Mouse (Mus musculus) bone marrow macrophage, adult 2 months (primary cell): ENCODE measurements around the gene Rab3gap2. TPM values are rescaled to one million over a fixed set of nuclear protein-coding genes. Genes with fewer than 3 reads are reported as not detected.

Source experiments
- H3K27ac ChIP-seq: 2 replicates; pipeline ENCODE4 v1.5.1; 2012; ENCODE audit warnings: low read depth, low read length; ENCODE audit not compliant: insufficient read depth
- H3K4me1 ChIP-seq: 2 replicates; pipeline ENCODE4 v1.6.1; 2012; ENCODE audit warnings: low read length; ENCODE audit not compliant: control insufficient read depth, insufficient read depth
- H3K4me3 ChIP-seq: 2 replicates; pipeline ENCODE4 v1.5.1; 2012; ENCODE audit warnings: mild to moderate bottlenecking, low read length, moderate library complexity; ENCODE audit not compliant: insufficient read depth
- CTCF ChIP-seq: IDR thresholded peaks from 2 replicates; pipeline ENCODE4 v1.5.1; 2012; ENCODE audit warnings: low read depth, mild to moderate bottlenecking, low read length, moderate library complexity
- POLR2A ChIP-seq: IDR thresholded peaks from 2 replicates; pipeline ENCODE4 v1.6.1; 2012; ENCODE audit warnings: mild to moderate bottlenecking, low read depth, low read length, borderline replicate concordance
- polyA plus RNA-seq: library from polyadenylated mRNA; stranded (reverse); fragments of >200 nt; gene quantifications from 2 replicates; pipeline ENCODE4 v1.2.4, GENCODE M21; 2012; ENCODE audit not compliant: missing spikeins, insufficient read depth, insufficient read length

Rab3gap2 gene
- polyA plus RNA-seq, 1 experiment, result 56.4 TPM

GRCm38 (mm10) chr1:185200571-185201395, 3.1 kb upstream of the Rab3gap2 start:
- TF ChIP-seq CTCF (no peak), POLR2A (no peak)
- H3K27ac ChIP-seq, result no peak overlapping the region
- no peak overlapping the region for H3K4me3 ChIP-seq
- peaks cover 15% of the 10 kb centered on the region for H3K4me1 ChIP-seq

GRCm38 (mm10) chr1:185201994-185202393, 1.9 kb upstream of the Rab3gap2 start:
- Histone ChIP-seq H3K4me1 (peaks cover 14% of the 10 kb centered on the region), H3K4me3 (no peak overlapping the region), H3K27ac (no peak overlapping the region)
- TF ChIP-seq CTCF (no peak), POLR2A (no peak)

DNA sequence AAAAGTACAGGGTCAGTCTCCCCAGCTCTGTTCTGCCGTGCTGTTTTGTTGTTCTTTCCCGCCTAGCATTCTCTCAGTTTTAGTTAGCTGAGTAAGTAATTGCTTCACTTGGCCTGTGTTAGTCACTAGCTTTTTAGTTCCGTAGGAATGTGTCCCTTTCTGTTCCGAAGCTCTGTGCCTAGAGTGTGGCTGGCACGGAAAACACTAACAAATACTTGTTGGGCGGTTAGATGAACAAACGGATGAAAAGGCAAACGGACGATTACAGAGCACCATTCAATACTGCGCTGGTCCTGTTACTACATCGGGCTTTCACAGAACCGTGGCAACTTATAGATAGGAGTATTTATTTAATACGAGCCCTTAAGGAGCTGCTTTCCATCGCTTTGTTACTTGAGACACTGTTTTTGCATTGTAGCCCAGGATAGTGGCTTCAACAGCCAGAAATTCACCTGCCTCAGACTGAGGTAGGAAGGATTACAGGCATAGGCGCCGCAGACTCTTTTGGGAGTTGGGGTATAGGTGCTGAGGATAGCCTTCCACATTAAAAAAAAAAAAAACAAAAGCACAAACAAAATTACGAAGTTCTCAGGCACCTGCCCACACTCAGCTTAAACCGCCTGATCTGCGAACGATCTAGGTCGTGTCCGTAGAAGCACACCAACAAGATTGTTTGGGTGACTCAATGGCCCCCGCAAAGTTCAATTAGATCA, 565 bp upstream of the Rab3gap2 start:
- Histone ChIP-seq H3K4me1 (peaks cover 14% of the 10 kb centered on the region), H3K27ac (peak overlapping the region; percentile 86), H3K4me3 (peak overlapping the region; percentile 89)
- TF ChIP-seq POLR2A, result no peak
- TF ChIP-seq CTCF, result no peak

GRCm38 (mm10) chr1:185205090-185205489, 1.2 kb downstream of the Rab3gap2 start:
- TF ChIP-seq POLR2A (no peak), CTCF (no peak)
- Histone ChIP-seq H3K4me1 (peaks cover 27% of the 10 kb centered on the region), H3K4me3 (peak overlapping the region; percentile 60), H3K27ac (peak overlapping the region; percentile 42)

DNA sequence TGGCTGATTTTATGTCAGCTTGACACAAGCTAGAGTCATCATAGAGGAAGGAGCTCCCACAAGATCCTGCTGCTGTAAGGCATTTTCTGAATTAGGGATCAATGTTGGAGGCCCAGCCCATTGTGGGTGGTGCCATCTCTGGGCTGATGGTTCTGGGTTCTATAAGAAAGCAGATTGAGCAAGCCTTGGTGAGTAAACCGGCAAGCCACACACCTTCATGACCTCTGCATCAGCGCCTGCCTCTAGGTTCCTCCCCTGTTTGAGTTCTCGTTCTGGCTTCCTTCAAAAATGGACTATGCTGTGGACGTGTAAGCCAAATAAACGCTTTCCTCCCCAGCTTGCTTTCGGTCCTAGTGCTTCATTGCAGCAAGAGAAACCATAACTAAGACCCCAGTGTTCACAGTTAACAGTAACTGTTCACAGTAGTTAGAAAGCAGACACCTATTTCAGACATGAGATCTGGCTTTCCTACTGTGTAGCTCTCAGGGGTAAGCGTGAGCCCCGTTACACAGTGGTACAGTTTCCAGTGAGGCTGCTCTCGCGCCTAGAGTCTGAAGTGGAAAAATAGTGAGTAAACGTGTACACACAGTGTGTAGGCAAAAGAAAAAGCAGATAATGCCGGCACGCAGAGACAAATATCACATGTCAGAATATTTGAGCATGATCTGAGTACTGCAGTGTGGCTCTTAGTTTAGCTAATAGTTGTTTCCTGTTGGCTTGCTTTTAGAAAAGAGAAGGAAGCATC, 4.1 kb downstream of the Rab3gap2 start:
- Histone ChIP-seq H3K27ac (peak overlapping the region; percentile 98), H3K4me3 (peak overlapping the region; percentile 55), H3K4me1 (peaks cover 31% of the 10 kb centered on the region)
- TF ChIP-seq POLR2A (no peak), CTCF (no peak)

GRCm38 (mm10) chr1:185208766-185209165, 4.8 kb downstream of the Rab3gap2 start:
- TF ChIP-seq POLR2A, result no peak
- TF ChIP-seq CTCF, result no peak
- H3K4me3 ChIP-seq, result peak overlapping the region; percentile 26; the same call in 1 of the 2 replicates
- peak overlapping the region; percentile 98 for H3K27ac ChIP-seq
- peaks cover 31% of the 10 kb centered on the region for H3K4me1 ChIP-seq

GRCm38 (mm10) chr1:185209641-185210176, 5.8 kb downstream of the Rab3gap2 start:
- Histone ChIP-seq H3K4me1 (peaks cover 31% of the 10 kb centered on the region), H3K4me3 (no peak overlapping the region), H3K27ac (peak overlapping the region; percentile 98; the same call in 1 of the 2 replicates)
- no peak for TF ChIP-seq POLR2A
- no peak for TF ChIP-seq CTCF

GRCm38 (mm10) chr1:185216360-185216759, 12.4 kb downstream of the Rab3gap2 start:
- Histone ChIP-seq H3K4me1 (peaks cover 32% of the 10 kb centered on the region), H3K27ac (no peak overlapping the region), H3K4me3 (no peak overlapping the region)
- TF ChIP-seq CTCF (no peak), POLR2A (no peak)

GRCm38 (mm10) chr1:185216762-185217161, 12.8 kb downstream of the Rab3gap2 start:
- TF ChIP-seq POLR2A (no peak), CTCF (no peak)
- no peak overlapping the region for H3K4me3 ChIP-seq
- peak overlapping the region; percentile 62 for H3K27ac ChIP-seq
- peaks cover 33% of the 10 kb centered on the region for H3K4me1 ChIP-seq

- H3K27ac ChIP-seq, result peak overlapping the region; percentile 76
- no peak for TF ChIP-seq CTCF
- TF ChIP-seq POLR2A, result no peak
- no peak overlapping the region for H3K4me3 ChIP-seq
These were observed 14.0 kb downstream of the Rab3gap2 start for GRCm38 (mm10) chr1:185217966-185218365.

More at GRCm38 (mm10) chr1:185217966-185218365, 14.0 kb downstream of the Rab3gap2 start:
- peaks cover 44% of the 10 kb centered on the region for H3K4me1 ChIP-seq
